Mouse (Mus musculus): ENCODE data around the gene Treml1. TPM values are rescaled to one million over a fixed set of nuclear protein-coding genes. Genes with fewer than 3 reads are reported as not detected.
A peak's percentile ranks its signal among the peaks of the same experiment; 100 is the strongest.

The Treml1 gene
- total and polyA plus RNA-seq, 3 experiments, result not detected

DNA sequence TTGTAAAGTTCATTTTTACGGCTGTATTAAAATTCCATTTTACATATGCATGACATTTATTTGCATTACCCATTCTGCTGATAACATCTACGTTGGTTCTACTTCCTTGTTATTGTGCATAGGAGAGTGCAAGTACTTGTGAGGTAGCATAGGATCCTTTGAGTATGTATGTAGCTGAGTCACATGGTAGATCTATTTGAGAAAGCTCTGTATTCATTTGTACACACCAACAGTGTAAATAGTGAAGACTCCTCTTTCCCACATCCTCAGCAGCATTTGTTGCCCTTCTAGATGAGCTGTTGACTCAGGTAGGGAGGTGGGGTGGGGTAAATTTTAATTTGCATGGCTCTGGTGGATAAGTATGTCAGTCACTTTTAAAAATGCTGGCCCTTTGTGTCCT lies 44.1 kb downstream of the Treml1 start:
- H3K4me2 ChIP-seq (ENCODE audit: insufficient read depth, low read depth, poor library complexity, severe bottlenecking), result peak overlapping the region; percentile 26

DNA sequence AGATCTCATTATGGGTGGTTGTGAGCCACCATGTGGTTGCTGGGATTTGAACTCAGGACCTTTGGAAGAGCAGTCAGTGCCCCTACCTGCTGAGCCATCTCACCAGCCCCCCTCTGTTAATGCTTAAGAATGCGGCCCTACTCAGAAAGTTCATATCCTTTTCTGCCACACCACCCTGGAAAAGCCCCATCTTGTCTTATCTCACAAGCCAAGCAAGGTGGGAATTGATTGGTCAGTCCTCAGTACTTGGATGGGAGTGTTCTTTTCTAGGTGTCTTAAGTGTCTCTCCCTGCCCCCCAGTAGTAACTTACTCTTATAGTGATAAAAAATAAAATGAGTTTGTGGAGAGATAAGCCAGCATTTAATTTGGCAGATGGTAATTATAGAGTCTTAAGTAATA lies 45.0 kb downstream of the Treml1 start:
- peaks cover 23 to 71% of the 10 kb centered on the region in 2 experiments for H3K4me1 ChIP-seq (ENCODE audit: control insufficient read depth in 1 of 2, insufficient read depth in 2 of 2)

More for the DNA sequence above, 44.1 kb downstream of the Treml1 start:
- H3K79me2 ChIP-seq (replicated peaks; ENCODE audit: control insufficient read depth, extremely low read depth, insufficient read depth, poor library complexity, severe bottlenecking), result peaks cover 86% of the 10 kb centered on the region
- H3K27me3 ChIP-seq (replicated peaks), result no peaks in the 10 kb centered on the region
- in situ Hi-C loops (cut with MboI; ENCODE audit: low pct_ligation_motif_present, low pct_unique_long_range_greater_than_20kb, low sequenced_read_pairs), result no loop called here
- H3K4me3 ChIP-seq (replicated peaks in 1 of 3; ENCODE audit: low read depth in 2 of 3, low read length in 2 of 3, poor library complexity in 1 of 3), result no peak overlapping the region
- H3K9me3 ChIP-seq (replicated peaks; ENCODE audit: low read length), result no peaks in the 10 kb centered on the region
- peak overlapping the region; percentile 84 for H3K27ac ChIP-seq (ENCODE audit: insufficient read depth, low read depth)
- no peak for DNase-seq (ENCODE audit: extremely low read depth)
- peaks cover 14 to 68% of the 10 kb centered on the region in 2 experiments for H3K36me3 ChIP-seq (replicated peaks in 1 of 2; ENCODE audit: control insufficient read depth in 1 of 2, insufficient read depth in 1 of 2, low read length in 1 of 2)
- no peak overlapping the region; the same call in 1 of the 2 replicates for H3K9ac ChIP-seq (ENCODE audit: insufficient read depth, low read depth)
- H3K4me1 ChIP-seq (ENCODE audit: control insufficient read depth in 1 of 2, insufficient read depth in 2 of 2), result peaks cover 23 to 78% of the 10 kb centered on the region in 2 experiments
- no peak for TF ChIP-seq RAD21 (IDR thresholded peaks at IDR 0.05; ENCODE audit: low read depth, low read length)
- TF ChIP-seq EP300 (IDR thresholded peaks at IDR 0.05; ENCODE audit: low read length), result no peak
- no peak for TF ChIP-seq TBP (conservative IDR thresholded peaks at IDR 0.05; ENCODE audit: low read depth, low read length)
- TF ChIP-seq MYC (IDR thresholded peaks at IDR 0.05; ENCODE audit: low read depth, low read length), result no peak
- TF ChIP-seq UBTF (IDR thresholded peaks at IDR 0.05; ENCODE audit: low read depth, low read length), result no peak
- no peak for TF ChIP-seq KAT2A (IDR thresholded peaks at IDR 0.05; ENCODE audit: insufficient replicate concordance, low read length)
- TF ChIP-seq GABPA (IDR thresholded peaks at IDR 0.05; ENCODE audit: insufficient replicate concordance, low read depth, low read length), result no peak
- no peak for TF ChIP-seq BHLHE40 (IDR thresholded peaks at IDR 0.05; ENCODE audit: low read depth, low read length)
- dilution Hi-C loops (cut with MboI; ENCODE audit: extremely low pct_ligation_motif_present, extremely low pct_unique_long_range_greater_than_20kb, low sequenced_read_pairs), result no loop called here

DNA sequence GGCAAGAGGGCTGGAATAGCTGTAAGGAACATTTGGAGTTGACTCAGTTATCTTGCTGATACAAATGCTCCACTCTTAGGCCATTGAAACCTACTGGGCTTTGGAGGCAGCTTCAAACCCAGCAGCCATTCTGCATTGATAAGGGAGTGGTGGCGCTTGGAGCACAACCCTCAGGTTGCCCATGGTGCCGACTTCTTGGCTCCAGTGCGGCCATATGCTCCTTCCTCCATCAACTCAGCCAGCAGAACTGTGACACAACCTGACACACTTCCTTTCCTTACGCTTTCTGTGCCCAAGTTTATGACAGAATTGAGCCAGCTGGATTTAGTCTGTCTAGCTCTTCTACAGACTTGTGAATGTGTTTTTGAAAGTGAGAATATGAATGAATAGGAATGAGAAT lies 47.4 kb downstream of the Treml1 start:
- Histone ChIP-seq H3K4me3 (replicated peaks in 1 of 3; ENCODE audit: low read depth in 2 of 3, low read length in 2 of 3, poor library complexity in 1 of 3) (peak overlapping the region in 2 of 3 experiments; percentile 6 to 88), H3K4me1 (ENCODE audit: control insufficient read depth in 1 of 2, insufficient read depth in 2 of 2) (peaks cover 15 to 59% of the 10 kb centered on the region in 2 experiments), H3K27me3 (replicated peaks) (no peaks in the 10 kb centered on the region), H3K27ac (ENCODE audit: insufficient read depth, low read depth) (0 out of 2 replicates have a peak overlapping the region, but pooled peaks have one; percentile 36), H3K79me2 (replicated peaks; ENCODE audit: control insufficient read depth, extremely low read depth, insufficient read depth, poor library complexity, severe bottlenecking) (peaks cover 69% of the 10 kb centered on the region), H3K36me3 (replicated peaks in 1 of 2; ENCODE audit: control insufficient read depth in 1 of 2, insufficient read depth in 1 of 2, low read length in 1 of 2) (peaks cover 3 to 44% of the 10 kb centered on the region in 2 experiments), H3K9me3 (replicated peaks; ENCODE audit: low read length) (no peaks in the 10 kb centered on the region), H3K4me2 (ENCODE audit: insufficient read depth, low read depth, poor library complexity, severe bottlenecking) (peak overlapping the region; percentile 96), H3K9ac (ENCODE audit: insufficient read depth, low read depth) (peak overlapping the region; percentile 96; the same call in 1 of the 2 replicates)
- no peak for DNase-seq (ENCODE audit: extremely low read depth)
- dilution Hi-C loops (cut with MboI; ENCODE audit: extremely low pct_ligation_motif_present, extremely low pct_unique_long_range_greater_than_20kb, low sequenced_read_pairs) (no loop called here), in situ Hi-C loops (cut with MboI; ENCODE audit: low pct_ligation_motif_present, low pct_unique_long_range_greater_than_20kb, low sequenced_read_pairs) (no loop called here)
- TF ChIP-seq CHD2 (IDR thresholded peaks at IDR 0.05; ENCODE audit: low read length) (no peak), RAD21 (IDR thresholded peaks at IDR 0.05; ENCODE audit: low read depth, low read length) (no peak), ZKSCAN1 (IDR thresholded peaks at IDR 0.05; ENCODE audit: borderline replicate concordance, low read depth, low read length) (no peak), USF1 (IDR thresholded peaks at IDR 0.05; ENCODE audit: low read depth, low read length) (no peak), CTCF (conservative IDR thresholded peaks at IDR 0.05 in 1 of 2, IDR thresholded peaks at IDR 0.05 in 1 of 2; ENCODE audit: low read depth in 2 of 2, low read length in 2 of 2) (no peak), JUN (IDR thresholded peaks at IDR 0.05; ENCODE audit: insufficient read depth, low read depth, low read length) (no peak)

More for the DNA sequence above, 45.0 kb downstream of the Treml1 start:
- dilution Hi-C loops (cut with MboI; ENCODE audit: extremely low pct_ligation_motif_present, extremely low pct_unique_long_range_greater_than_20kb, low sequenced_read_pairs) (no loop called here), in situ Hi-C loops (cut with MboI; ENCODE audit: low pct_ligation_motif_present, low pct_unique_long_range_greater_than_20kb, low sequenced_read_pairs) (no loop called here)
- Histone ChIP-seq H3K9me3 (replicated peaks; ENCODE audit: low read length) (no peaks in the 10 kb centered on the region), H3K79me2 (replicated peaks; ENCODE audit: control insufficient read depth, extremely low read depth, insufficient read depth, poor library complexity, severe bottlenecking) (peaks cover 79% of the 10 kb centered on the region), H3K9ac (ENCODE audit: insufficient read depth, low read depth) (no peak overlapping the region), H3K27me3 (replicated peaks) (no peaks in the 10 kb centered on the region), H3K4me2 (ENCODE audit: insufficient read depth, low read depth, poor library complexity, severe bottlenecking) (no peak overlapping the region), H3K4me3 (replicated peaks in 1 of 3; ENCODE audit: low read depth in 2 of 3, low read length in 2 of 3, poor library complexity in 1 of 3) (no peak overlapping the region), H3K36me3 (replicated peaks in 1 of 2; ENCODE audit: control insufficient read depth in 1 of 2, insufficient read depth in 1 of 2, low read length in 1 of 2) (peaks cover 8 to 60% of the 10 kb centered on the region in 2 experiments), H3K27ac (ENCODE audit: insufficient read depth, low read depth) (no peak overlapping the region)
- no peak for DNase-seq (ENCODE audit: extremely low read depth)
- TF ChIP-seq GABPA (IDR thresholded peaks at IDR 0.05; ENCODE audit: insufficient replicate concordance, low read depth, low read length), result no peak
- no peak for TF ChIP-seq MXI1 (IDR thresholded peaks at IDR 0.05; ENCODE audit: low read depth, low read length)
- TF ChIP-seq IRF4 (IDR thresholded peaks at IDR 0.05; ENCODE audit: low read depth, low read length), result no peak
- TF ChIP-seq USF2 (conservative IDR thresholded peaks at IDR 0.05; ENCODE audit: low read depth, low read length), result no peak
- no peak for TF ChIP-seq MAZ (IDR thresholded peaks at IDR 0.05; ENCODE audit: low read depth, low read length)

Data from CH12.LX (cell line).